Mouse (Mus musculus): Measurements from ENCODE around the gene Arhgap28. TPM values are rescaled to one million over a fixed set of nuclear protein-coding genes. Genes with fewer than 3 reads are reported as not detected.

Gene Arhgap28
- polyA plus RNA-seq, 1 experiment from 2014 or later: 3.8 TPM

- H3K27ac ChIP-seq (ENCODE audit: low read depth, low read length): peak overlapping the region; percentile 74
- WGBS: 8% methylated on average over 10 of the region's 10 CpGs
Observed at GRCm38 (mm10) chr17:68004581-68005330, 836 bp upstream of the Arhgap28 start.

DNA sequence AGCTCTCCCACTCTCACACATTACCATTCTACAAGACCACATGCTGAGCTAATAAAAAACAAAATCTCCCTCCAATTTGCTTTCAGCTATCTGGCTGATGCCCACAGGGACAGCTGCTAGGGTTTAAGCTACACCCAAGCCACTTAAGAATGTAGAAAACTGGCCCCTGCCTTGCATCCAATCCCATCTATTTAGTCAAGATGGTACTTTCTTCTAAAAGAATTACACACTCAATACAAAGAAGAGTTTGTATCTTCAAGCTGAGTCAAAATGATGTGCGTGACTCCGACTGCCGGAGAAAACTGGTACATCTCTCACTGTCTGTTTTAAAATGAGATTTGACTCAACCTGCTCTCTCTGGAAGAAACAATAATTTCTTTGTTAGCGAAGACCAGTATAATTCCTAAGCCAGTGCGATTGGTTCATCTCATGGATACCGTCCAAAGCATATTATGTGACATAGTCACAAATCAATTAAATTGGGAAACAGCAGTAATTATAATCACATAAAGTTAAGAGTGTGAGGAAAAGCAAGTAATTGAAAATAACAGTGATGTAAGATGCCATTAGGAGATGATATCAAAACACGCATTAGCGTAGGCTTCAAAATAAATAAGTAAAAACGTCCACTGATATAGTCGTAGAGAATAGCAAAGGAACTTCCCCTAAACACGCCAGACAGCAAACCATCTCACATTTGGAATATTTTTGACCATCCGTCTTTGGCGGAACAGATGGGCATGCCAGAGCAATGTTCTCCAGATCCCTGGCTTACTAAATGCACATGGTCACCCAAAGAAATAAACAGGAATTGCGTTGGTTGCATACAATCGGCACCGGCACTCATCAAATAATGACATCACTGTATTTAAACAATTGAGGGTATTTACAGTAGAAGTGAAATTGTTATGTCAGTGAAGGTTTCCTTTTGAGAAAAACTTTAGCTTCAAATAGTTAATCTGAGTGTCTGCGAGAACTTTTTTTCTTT, 1.0 kb downstream of the Arhgap28 start:
- Histone ChIP-seq H3K4me3 (ENCODE audit: low read depth, low read length) (peak overlapping the region; percentile 78), H3K9ac (ENCODE audit: low read depth, low read length) (0 out of 2 replicates have a peak overlapping the region, but pooled peaks have one; percentile 57), H3K4me2 (replicated peaks; ENCODE audit: low read depth) (peak overlapping the region; percentile 85), H3K27me3 (replicated peaks; ENCODE audit: control insufficient read depth, insufficient read depth, low read length) (no peaks in the 10 kb centered on the region), H3K36me3 (ENCODE audit: control insufficient read depth, insufficient read depth) (no peaks in the 10 kb centered on the region; the same call in 1 of the 2 replicates), H3K27ac (ENCODE audit: low read depth, low read length) (no peak overlapping the region), H3K9me3 (ENCODE audit: control insufficient read depth) (no peaks in the 10 kb centered on the region), H3K4me1 (replicated peaks; ENCODE audit: control insufficient read depth, insufficient read depth, low read length) (0 out of 2 replicates have a peak, but pooled peaks cover 6% of the 10 kb centered on the region)
- peak; percentile 53 for TF ChIP-seq CTCF (IDR thresholded peaks at IDR 0.05; ENCODE audit: low read depth)
- 24% methylated on average over 17 of the region's 17 CpGs for WGBS
- no peak for ATAC-seq

More at GRCm38 (mm10) chr17:68004581-68005330, 836 bp upstream of the Arhgap28 start:
- H3K4me2 ChIP-seq (replicated peaks; ENCODE audit: low read depth): peak overlapping the region; percentile 85
- H3K9me3 ChIP-seq (ENCODE audit: control insufficient read depth): no peaks in the 10 kb centered on the region
- H3K9ac ChIP-seq (ENCODE audit: low read depth, low read length): peak overlapping the region; percentile 37; the same call in 1 of the 2 replicates
- H3K4me1 ChIP-seq (replicated peaks; ENCODE audit: control insufficient read depth, insufficient read depth, low read length): 0 out of 2 replicates have a peak, but pooled peaks cover 6% of the 10 kb centered on the region
- no peaks in the 10 kb centered on the region for H3K27me3 ChIP-seq (replicated peaks; ENCODE audit: control insufficient read depth, insufficient read depth, low read length)
- H3K4me3 ChIP-seq (ENCODE audit: low read depth, low read length): peak overlapping the region; percentile 78
- no peak for TF ChIP-seq CTCF (IDR thresholded peaks at IDR 0.05; ENCODE audit: low read depth)
- peak; percentile 11; the same call in 1 of the 2 replicates for ATAC-seq
- H3K36me3 ChIP-seq (ENCODE audit: control insufficient read depth, insufficient read depth): no peaks in the 10 kb centered on the region; the same call in 1 of the 2 replicates

GRCm38 (mm10) chr17:67999801-68000200, 4.1 kb downstream of the Arhgap28 start:
- Histone ChIP-seq H3K27ac (ENCODE audit: low read depth, low read length) (no peak overlapping the region), H3K9me3 (ENCODE audit: control insufficient read depth) (no peaks in the 10 kb centered on the region), H3K4me3 (ENCODE audit: low read depth, low read length) (no peak overlapping the region), H3K9ac (ENCODE audit: low read depth, low read length) (no peak overlapping the region), H3K4me2 (replicated peaks; ENCODE audit: low read depth) (no peak overlapping the region), H3K27me3 (replicated peaks; ENCODE audit: control insufficient read depth, insufficient read depth, low read length) (no peaks in the 10 kb centered on the region), H3K36me3 (ENCODE audit: control insufficient read depth, insufficient read depth) (no peaks in the 10 kb centered on the region; the same call in 1 of the 2 replicates), H3K4me1 (replicated peaks; ENCODE audit: control insufficient read depth, insufficient read depth, low read length) (0 out of 2 replicates have a peak, but pooled peaks cover 6% of the 10 kb centered on the region)
- no peak for TF ChIP-seq CTCF (IDR thresholded peaks at IDR 0.05; ENCODE audit: low read depth)
- ATAC-seq: no peak
- 66% methylated on average over 8 of the region's 8 CpGs for WGBS

DNA sequence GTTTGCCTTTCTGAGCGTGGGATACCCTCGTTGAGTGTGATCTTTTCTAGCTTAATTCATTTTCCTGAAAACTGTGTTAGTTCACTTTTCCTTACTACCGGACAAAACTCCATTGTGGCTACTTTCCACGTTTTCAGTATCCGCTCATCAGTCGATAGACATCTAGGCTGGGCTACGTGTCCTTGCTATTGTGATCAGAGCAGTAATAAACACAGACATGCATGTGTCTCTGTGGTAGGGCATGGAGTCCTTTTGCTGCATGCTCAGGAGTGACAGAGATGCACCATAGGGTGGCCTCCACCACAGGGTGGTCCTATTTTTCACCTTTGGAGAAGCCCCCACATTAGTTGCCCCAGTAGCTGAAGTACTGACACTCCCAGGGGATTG, 7.2 kb downstream of the Arhgap28 start:
- Histone ChIP-seq H3K36me3 (ENCODE audit: control insufficient read depth, insufficient read depth) (no peaks in the 10 kb centered on the region; the same call in 1 of the 2 replicates), H3K4me1 (replicated peaks; ENCODE audit: control insufficient read depth, insufficient read depth, low read length) (no peaks in the 10 kb centered on the region), H3K4me2 (replicated peaks; ENCODE audit: low read depth) (no peak overlapping the region), H3K27me3 (replicated peaks; ENCODE audit: control insufficient read depth, insufficient read depth, low read length) (no peaks in the 10 kb centered on the region), H3K27ac (ENCODE audit: low read depth, low read length) (no peak overlapping the region), H3K4me3 (ENCODE audit: low read depth, low read length) (no peak overlapping the region), H3K9me3 (ENCODE audit: control insufficient read depth) (no peaks in the 10 kb centered on the region), H3K9ac (ENCODE audit: low read depth, low read length) (no peak overlapping the region)
- no peak for TF ChIP-seq CTCF (IDR thresholded peaks at IDR 0.05; ENCODE audit: low read depth)
- 73% methylated on average over 7 of the region's 7 CpGs for WGBS
- no peak for ATAC-seq

DNA sequence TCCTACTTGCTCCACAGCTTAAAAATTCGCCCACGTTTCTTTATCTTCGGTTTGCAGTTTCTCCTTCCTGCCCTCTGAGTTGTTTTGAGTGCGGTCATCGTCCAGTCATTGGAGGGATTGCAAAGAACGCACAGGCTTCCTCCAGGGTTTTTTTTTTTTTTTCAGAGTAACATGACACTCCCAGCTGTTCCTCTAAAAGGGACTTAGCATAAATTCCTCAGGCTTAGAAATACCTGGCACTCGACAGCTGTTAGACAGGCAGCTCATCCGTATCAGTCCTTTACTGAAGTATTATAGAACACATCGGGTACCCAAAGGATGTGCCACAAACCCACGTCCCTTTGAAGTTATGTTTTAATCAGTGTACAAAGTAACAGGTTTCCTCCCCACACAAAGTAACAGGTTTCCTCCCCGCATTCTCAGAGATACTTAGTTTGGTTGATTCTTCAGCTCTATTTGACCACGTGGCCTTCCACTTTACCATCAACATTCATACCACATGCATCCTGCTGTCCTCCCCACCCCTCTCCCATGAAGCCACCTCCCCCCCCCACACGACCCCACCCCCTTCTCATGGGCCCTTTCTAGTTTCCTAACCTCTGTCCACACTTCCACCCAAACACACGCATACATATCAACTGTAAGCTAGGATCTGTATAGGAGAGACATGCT, 7.7 kb downstream of the Arhgap28 start:
- H3K36me3 ChIP-seq (ENCODE audit: control insufficient read depth, insufficient read depth): no peaks in the 10 kb centered on the region; the same call in 1 of the 2 replicates
- H3K9ac ChIP-seq (ENCODE audit: low read depth, low read length): no peak overlapping the region
- no peak overlapping the region for H3K4me3 ChIP-seq (ENCODE audit: low read depth, low read length)
- peak overlapping the region; percentile 21 for H3K4me2 ChIP-seq (replicated peaks; ENCODE audit: low read depth)
- no peaks in the 10 kb centered on the region for H3K27me3 ChIP-seq (replicated peaks; ENCODE audit: control insufficient read depth, insufficient read depth, low read length)
- no peak for ATAC-seq
- 10% methylated on average over 14 of the region's 14 CpGs for WGBS
- no peaks in the 10 kb centered on the region for H3K4me1 ChIP-seq (replicated peaks; ENCODE audit: control insufficient read depth, insufficient read depth, low read length)
- H3K9me3 ChIP-seq (ENCODE audit: control insufficient read depth): no peaks in the 10 kb centered on the region
- H3K27ac ChIP-seq (ENCODE audit: low read depth, low read length): no peak overlapping the region
- TF ChIP-seq CTCF (IDR thresholded peaks at IDR 0.05; ENCODE audit: low read depth): no peak
